Mouse (Mus musculus) spleen, postnatal 10 days (tissue): Measurements from ENCODE around the gene Cebpa.

Experiments used
- DNase-seq, 2 experiments: peaks; one replicate each; pipeline ENCODE4 v3.0.0; 2021 to 2022; ENCODE audit warnings: low spot score in 2 of 2

Cebpa gene

DNA sequence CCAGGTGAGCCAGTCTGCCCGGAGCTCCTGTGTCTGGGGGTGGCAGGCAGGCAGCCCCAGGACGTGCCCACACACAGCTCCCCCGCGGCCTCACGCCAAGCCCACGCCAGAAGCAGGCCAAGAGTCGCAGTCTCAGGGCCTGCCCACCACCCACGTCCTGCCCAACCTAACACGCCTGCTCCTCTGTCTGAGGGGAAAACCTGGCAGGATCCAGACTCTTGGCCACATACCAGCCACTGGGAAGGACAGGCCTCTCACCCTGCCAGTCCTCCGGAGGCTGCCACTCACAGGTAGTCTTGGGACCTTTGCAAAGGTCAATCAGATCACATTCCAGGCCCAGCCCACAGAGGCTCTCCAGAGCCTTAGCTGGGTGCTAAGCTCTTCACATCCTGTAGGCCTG, 27.2 kb downstream of the Cebpa start:
- DNase-seq: no peak

DNA sequence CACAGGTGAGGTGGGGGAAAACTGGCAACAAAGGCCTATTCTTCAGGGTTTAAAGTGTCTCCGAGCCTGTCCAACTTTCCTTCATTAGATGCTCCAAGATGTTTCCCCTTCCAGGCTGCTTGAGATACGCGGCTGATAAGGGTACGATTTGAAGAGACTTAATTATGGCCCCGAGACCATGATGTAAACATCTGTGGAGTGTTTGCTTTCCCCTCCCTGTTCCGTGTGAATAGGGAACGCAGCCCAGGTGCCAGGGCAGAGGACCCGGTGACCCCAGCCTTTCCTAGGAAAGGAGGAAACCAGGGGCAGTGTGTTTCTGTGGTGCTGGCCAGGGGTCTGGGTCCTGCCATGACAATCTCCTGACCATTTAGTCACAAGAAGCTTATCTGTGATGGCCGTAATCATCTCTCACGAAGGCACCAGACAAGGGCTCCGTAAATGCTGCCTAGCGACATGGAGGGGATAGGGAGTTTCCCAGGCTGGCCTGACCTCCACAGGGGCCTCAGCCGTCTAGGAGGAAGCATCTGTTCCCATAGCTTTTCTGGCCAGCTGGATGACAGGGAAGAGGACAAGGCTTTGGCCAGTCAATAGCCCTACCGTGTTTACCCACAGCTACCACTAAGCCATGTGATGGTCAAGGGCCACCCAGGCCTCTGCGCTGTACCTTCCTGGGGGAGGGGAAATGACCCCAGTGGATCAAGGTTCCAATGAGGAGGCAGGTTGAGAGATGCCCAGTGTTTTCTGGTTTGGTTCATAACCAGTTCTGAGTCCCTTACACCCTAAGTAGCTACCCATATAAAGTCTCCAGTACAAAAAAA, 30.7 kb downstream of the Cebpa start:
- no peak for DNase-seq

DNA sequence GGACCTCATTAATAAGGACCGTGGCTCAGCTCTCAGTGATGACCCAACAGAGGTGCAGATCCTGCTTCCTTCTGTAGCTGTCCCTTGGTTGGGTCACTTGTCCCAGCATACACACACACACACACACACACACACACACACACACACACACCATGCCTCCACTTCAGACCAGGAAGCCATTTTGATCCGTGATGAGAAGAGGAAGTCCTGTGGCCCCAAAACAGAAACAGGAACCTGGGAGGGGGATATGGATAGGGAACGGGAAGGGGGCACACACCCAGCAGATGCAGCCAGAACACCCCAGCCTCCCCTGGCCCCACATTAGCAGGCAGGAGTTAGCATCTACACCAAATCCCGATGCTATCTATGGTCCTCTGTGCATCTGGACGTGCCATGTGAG, 31.8 kb downstream of the Cebpa start:
- no peak for DNase-seq

DNA sequence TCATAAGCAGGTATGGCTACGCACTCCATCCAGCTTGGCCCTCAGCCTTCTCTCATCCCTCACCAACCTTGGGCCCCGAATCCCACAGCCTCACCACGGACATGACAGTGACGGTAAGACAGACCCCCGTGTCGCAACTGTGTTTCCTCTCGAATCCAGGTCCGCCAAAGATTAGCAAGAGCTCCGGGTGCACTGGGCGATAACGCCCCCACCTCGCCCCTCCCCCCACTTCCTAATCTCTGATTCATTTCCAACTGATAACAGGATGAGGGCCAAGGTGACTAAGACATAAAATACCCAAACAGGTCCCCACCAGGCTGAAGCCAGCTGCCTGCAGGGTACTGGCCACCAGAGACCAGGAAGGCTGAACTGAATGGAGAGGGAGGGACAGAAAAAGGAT, 35.4 kb downstream of the Cebpa start:
- no peak for DNase-seq

DNA sequence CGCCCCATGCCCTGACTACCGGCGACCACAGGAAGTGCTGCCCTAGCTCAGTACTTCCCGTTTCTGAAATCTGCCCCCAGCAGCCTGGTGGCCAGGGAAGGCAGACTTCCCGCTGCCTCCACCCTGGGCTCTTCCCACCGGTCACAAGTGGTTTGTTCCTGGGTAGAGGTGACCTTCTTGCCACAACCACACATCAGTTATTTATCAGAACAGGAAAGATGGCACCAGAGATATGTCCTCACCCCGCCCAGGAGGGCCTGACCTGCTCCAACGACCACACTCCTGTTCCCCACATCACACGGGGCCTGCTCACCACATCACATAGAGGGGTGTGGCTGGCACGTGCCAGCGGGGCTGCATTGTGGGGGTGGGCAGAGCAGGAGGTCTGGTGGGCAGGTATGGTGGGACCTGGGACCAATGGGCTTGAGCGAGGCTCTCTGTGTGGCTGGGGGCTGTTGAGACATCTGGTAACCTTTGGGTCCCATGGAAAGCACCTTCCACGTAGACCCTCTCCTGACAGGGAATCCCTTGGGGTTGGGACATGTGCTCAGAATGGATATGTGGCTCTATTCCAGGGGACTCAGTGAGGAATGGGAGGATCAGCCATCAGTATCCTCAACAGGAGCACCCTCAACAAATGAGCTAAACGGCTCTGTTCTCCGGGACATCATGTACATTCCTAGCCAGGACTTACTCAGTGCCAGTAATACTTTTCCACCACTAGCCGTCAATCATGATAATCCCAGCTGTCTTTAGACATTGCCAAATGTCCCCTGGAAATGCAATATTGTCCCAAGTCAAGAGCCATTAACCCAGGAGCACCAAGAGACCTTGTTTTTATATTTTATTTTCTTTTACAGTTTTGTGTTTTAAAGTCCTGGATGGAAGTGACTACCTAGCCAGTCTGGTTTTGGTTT, 37.7 kb downstream of the Cebpa start:
- no peak for DNase-seq

DNA sequence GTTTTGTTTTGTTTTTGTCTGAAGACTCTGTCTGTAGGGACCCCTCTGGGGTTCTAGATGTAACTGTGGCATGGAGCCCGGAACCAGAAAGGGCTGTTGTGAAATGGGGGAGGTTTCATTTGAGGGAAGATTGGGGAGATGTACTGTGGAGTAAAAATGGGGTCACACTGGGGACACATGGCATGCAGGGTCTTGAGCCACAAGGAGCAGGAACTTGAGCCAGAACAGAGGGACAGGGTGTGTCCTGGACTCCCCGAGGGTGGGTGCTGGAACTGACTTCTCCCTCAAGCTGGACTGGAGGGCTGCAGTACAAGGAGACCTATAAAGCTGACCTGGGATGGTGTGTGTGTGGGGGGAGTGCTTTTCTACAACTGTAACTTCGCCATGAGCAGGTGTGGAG, 38.4 kb downstream of the Cebpa start:
- no peak for DNase-seq

DNA sequence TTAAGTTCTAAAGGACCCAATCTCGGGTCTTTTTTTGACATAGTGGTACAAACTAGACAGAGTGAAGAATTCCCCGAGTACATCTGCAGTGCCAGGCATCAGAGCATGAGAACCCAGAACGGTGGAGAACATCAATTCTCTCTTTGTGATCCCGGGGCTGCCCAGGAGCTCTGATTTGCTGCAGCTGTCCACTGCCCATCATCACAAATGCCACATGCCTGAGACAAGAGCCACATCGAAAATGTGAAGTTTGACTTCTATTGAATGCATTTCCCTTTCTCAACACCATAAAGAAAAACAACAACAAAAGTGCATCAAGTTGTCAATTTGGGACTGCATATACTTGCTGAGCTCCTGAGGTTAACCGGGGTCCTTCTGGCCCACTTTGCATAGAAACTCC, 43.4 kb downstream of the Cebpa start:
- DNase-seq: no peak

DNA sequence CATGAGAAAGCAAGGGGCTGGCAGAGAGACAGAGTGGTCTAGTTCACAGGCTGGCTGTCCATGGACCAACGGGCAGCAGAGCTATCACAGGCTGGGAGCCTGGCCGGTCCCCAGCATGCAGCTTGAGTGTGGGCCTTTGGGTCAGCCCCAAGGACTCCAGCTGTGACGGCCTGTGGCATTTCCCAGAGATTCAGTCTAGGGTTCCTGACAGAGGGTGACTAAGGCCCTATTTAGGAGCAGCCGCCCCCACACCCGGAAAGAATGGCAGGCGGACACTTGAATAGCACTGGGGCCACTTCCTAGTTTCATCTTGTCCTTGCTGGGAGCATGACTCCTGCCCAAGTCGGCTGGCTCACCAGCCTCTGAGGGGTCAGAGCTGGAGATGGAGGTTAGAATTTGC, 44.5 kb downstream of the Cebpa start:
- DNase-seq: no peak

DNA sequence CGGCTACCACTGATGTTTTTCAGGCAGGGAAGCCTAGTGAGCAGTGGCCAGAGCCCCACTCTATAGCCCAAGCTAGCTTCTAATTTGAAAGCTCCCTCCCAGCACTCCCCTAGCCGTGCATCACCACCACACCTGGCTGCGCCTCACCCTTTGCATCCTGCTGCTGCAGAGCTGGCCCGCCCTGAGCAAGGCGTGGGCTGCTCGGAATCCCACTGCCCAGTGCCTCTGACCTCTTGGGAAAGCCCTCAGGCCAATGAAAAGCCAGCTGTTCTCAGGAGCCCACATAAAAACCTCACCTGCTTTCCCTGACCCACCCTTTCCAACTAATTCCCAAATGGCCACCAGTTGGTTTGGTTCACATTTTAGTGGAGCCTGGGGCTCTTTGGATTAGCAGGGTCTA, 45.0 kb downstream of the Cebpa start:
- DNase-seq: no peak

DNA sequence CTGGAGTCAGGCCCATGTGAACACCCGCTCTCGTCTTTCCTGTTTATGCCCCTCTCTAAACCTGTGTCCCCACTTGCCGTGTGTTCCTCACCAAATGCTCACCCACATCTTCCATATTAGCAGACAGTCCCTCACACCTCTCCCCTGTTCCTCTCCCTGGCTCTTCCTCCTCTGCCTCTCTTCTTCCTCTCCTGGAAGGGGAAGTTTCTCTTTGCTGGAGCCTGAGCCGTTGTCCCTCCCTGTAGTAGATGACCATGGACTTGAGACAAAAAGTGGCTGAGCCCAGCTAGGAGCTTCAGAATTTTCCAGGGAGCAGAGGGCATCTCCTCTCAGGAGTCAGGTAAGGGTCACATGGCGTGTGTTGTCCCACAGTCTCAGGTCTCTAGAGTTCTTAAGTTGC, 47.9 kb downstream of the Cebpa start:
- no peak for DNase-seq

DNA sequence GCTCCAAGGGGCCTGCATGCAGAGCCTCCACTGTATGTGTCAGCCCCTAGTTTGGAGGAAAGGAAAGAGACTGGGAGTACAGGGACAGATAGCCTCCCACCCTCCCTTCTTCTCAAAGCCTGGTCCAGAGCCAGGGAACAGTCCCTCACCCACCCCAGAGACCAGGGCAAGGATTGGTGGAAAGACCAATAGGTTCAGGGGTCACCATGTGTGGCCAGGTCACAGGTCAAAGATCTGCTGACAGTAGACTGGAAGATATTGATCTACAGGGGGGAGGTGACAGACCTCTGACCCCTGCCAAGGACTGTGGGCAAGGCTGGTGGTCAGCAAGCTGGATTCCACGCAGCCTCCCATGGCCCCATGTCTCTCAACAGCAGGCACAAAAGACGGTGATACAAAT, 48.8 kb downstream of the Cebpa start:
- DNase-seq: no peak

DNA sequence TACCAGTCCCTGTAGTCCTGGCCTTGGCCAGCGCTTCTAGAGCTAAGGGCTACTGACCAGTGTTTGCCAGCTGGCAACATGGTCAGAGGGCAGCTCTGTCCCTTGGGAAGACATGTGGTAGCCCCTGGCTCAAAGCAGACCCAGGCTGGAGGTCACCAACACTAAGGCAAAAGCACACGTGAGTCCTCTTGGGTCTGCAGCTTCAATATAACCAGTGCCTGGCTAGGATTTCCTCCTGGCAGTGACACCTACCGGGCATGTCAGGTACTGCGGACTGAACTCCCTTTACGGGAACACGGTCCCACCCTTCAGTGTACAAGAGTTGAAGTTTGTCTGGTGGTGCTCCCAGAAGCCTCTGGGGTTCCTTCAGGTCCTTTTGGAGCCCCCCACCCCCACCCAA, 50.2 kb downstream of the Cebpa start:
- DNase-seq: peak; percentile 74 to 87
